Mouse (Mus musculus): ENCODE data around the gene Nnmt. TPM values are rescaled to one million over a fixed set of nuclear protein-coding genes. Genes with fewer than 3 reads are reported as not detected.

The Nnmt gene
- 1.3 and 2.5 TPM in 2 replicates for polyA plus RNA-seq (2021; fragmentation: Nextera tagmentation)
- long read RNA-seq, experiment 1: 0 reads
- long read RNA-seq, experiment 2, partial matches to known transcripts: 0 of 1 reads
- long read RNA-seq, experiment 2, other reads (novel, unspliced or antisense): 0 of 1 reads

DNA sequence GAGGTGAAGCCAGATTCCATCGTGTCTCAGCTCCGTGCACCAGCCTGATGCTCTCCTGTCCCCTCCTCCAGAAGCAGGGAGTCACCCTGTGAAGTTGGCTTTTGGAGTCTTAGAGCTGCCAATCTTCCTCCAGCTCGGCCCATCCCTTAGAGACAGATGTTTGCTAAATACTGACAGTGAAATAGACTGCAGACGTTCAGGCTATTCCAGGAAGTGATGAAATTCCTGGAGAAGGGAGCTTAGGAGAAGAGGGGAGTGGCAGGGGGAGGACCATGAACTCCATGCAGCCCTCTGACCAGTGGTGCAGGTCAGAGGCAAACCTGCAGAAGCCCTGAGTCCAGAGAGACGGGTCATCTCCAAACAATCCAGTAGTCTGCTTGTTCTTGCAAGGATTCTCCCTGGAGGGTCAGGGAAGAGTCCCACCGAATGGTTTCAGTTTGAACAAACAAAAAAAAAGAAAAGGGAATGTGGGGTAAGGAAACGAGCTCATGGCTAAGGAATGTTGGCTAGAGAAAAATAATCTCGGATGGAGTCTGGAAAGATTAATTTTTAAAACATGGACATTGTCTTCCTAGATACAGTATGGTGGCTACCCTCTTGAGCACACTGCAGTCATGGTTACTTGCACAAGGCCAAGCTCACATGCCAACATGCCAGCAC is at the start of gene Nnmt:
Gene Nnmt, minus strand, starts transcription at position 215 of the 660 bp plus-strand sequence.

Other genes starting within 250 kb of the Nnmt start
- gene Rexo2, start 124.5 kb downstream of the Nnmt start, polyA plus RNA-seq (2021; fragmentation: Nextera tagmentation): 200 and 216 TPM in 2 replicates
- gene Rbm7, start 109.9 kb downstream of the Nnmt start, polyA plus RNA-seq (2021; fragmentation: Nextera tagmentation): 40.3 and 48.5 TPM in 2 replicates
- gene Gm5617, start 109.7 kb downstream of the Nnmt start, polyA plus RNA-seq (2021; fragmentation: Nextera tagmentation): 52.0 and 55.5 TPM in 2 replicates
- gene Zbtb16, start 231.1 kb upstream of the Nnmt start, polyA plus RNA-seq (2021; fragmentation: Nextera tagmentation): 4.9 and 5.4 TPM in 2 replicates

Data from left cerebral cortex, adult 6 months (tissue).